Mouse (Mus musculus): Measurements from ENCODE around the gene Timm8a2.

DNA sequence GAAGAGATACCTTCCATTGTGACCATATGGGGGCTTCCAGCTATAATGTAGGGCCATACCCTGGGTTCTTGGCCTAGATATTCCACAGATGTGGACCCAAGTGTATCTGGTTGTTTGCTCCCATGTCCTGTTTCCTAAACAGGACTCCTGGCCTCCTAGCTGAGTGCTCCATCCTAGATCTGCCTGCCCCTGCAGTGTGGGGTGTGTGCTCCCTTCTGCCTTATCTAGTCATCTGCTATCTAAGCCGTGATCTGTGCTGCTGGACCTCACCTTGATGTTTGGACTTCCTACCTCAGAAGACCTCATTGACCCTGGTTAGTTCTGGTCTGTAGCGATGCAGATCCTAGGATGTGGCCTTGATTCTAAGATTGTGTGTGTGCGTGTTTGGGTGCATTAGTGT, 44.6 kb upstream of the Timm8a2 start:
- TF ChIP-seq CTCF (IDR thresholded peaks at IDR 0.05) = no peak
- TF ChIP-seq POLR2A (IDR thresholded peaks at IDR 0.05; ENCODE audit: insufficient read depth, low read depth, low read length) = no peak

Measured in heart, adult 2 months (tissue).